ENCODE assay signal across 9 mouse cellular contexts in genomic region chr3:17793646-17794250, GRCm38 (mm10).
DNase-seq lines count a peak whose midpoint lies in the region; ATAC-seq lines count a peak whose summit lies in the region.
"Had no signal": no experiment of that assay in that cellular context is flagged by ENCODE, and none has a peak within 500 bp of the region (broad histone marks: within the 10 kb centered on the region; RNA-seq: fewer than 3 reads in every experiment).

No protein-coding gene starts in this region.

- H3K4me3 ChIP-seq in hindbrain, embryonic 11.5 days (ENCODE audit: low read depth, low read length), result peak overlapping the region; percentile 70
- H3K4me3 ChIP-seq: liver, embryonic 15.5 days had no signal

- H3K27ac ChIP-seq in hindbrain, embryonic 11.5 days (ENCODE audit: low read depth, low read length), result peak overlapping the region; percentile 94
- H3K27ac ChIP-seq: liver, embryonic 15.5 days had no signal

- peaks cover 3% of the 10 kb centered on the region; the same call in 1 of the 2 replicates for H3K27me3 ChIP-seq in hindbrain, embryonic 11.5 days (ENCODE audit: control insufficient read depth, insufficient read depth, low read length)

- peak overlapping the region; percentile 71 for H3K4me2 ChIP-seq in hindbrain, embryonic 11.5 days (replicated peaks; ENCODE audit: low read depth, low read length)
- H3K4me2 ChIP-seq: liver, embryonic 15.5 days had no signal

- no peaks in the 10 kb centered on the region for H3K9me3 ChIP-seq in hindbrain, embryonic 11.5 days (ENCODE audit: control insufficient read depth, low read length)
- H3K9me3 ChIP-seq: liver, embryonic 15.5 days had no signal

- H3K9ac ChIP-seq in hindbrain, embryonic 11.5 days (ENCODE audit: low read depth, low read length), result peak overlapping the region; percentile 99
- H3K9ac ChIP-seq: liver, embryonic 15.5 days had no signal

- H3K4me1 ChIP-seq in hindbrain, embryonic 11.5 days (replicated peaks; ENCODE audit: control insufficient read depth, insufficient read depth, low read length), result 0 out of 2 replicates have a peak, but pooled peaks cover under 1% of the 10 kb centered on the region
- H3K4me1 ChIP-seq: liver, embryonic 15.5 days had no signal

- ATAC-seq in cerebellum, adult (ENCODE audit: insufficient number of reproducible peaks, low FRiP score, low TSS enrichment), result peak; percentile 12; the same call in 1 of the 2 replicates
- peak; percentile 72 for ATAC-seq in hindbrain, embryonic 11.5 days (ENCODE audit: low FRiP score)

- DNase-seq in cerebellum, postnatal 36 days, result peak; percentile 49 to 68
- peak; percentile 86 for DNase-seq in hindbrain, embryonic 11.5 days (ENCODE audit: low spot score)
- peak; percentile 80 for DNase-seq in mesoderm, embryonic 11.5 days (ENCODE audit: low read depth, low spot score)
- peak; percentile 61 for DNase-seq in right cerebral cortex, postnatal 4 days
- no peak for DNase-seq in urinary bladder, adult 2 months (ENCODE audit: low spot score)
- no peak for DNase-seq in thymus, postnatal 0 days (ENCODE audit: low spot score)
- no peak for DNase-seq in testis, postnatal 10 days (ENCODE audit: low spot score)

- 1% methylated on average over 21 of the region's 24 CpGs for WGBS in hindbrain, embryonic 11.5 days

- no peaks in the 10 kb centered on the region for H3K36me3 ChIP-seq in hindbrain, embryonic 11.5 days (ENCODE audit: control insufficient read depth, insufficient read depth, low read length)
- H3K36me3 ChIP-seq: liver, embryonic 15.5 days had no signal

Comparison
In these comparisons a context has a peak if more than half of its experiments do, and no peak if none do; other contexts are left out.
1. DNase-seq: peak in cerebellum, postnatal 36 days (2 of 2), hindbrain, embryonic 11.5 days (single experiment), mesoderm, embryonic 11.5 days (single experiment) and right cerebral cortex, postnatal 4 days (single experiment); none in urinary bladder, adult 2 months (single experiment), thymus, postnatal 0 days (single experiment) and testis, postnatal 10 days (single experiment).